Mouse (Mus musculus) kidney, adult 2 months (tissue): ENCODE results near the gene Ube2m. TPM values are rescaled to one million over a fixed set of nuclear protein-coding genes. Genes with fewer than 3 reads are reported as not detected.
A peak's percentile ranks its signal among the peaks of the same experiment; 100 is the strongest.

Experiments used
- DNase-seq: peaks from one replicate; pipeline ENCODE4 v3.0.0; 2021
- H3K27ac ChIP-seq: fragments of 200-500 bp; 2 replicates; pipeline ENCODE4 v1.5.1; 2012; ENCODE audit warnings: low read depth, low read length, control low read depth, inconsistent platforms; ENCODE audit not compliant: insufficient read depth
- H3K27me3 ChIP-seq: fragments of 200-500 bp; replicated peaks from 2 replicates; pipeline ENCODE4 v1.6.1; 2012; ENCODE audit warnings: mild to moderate bottlenecking, moderate library complexity, low read length, inconsistent platforms; ENCODE audit not compliant: control insufficient read depth, insufficient read depth
- H3K36me3 ChIP-seq: fragments of 200-500 bp; 2 replicates; pipeline ENCODE4 v1.6.1; 2012; ENCODE audit warnings: mild to moderate bottlenecking, moderate library complexity, low read length, inconsistent platforms; ENCODE audit not compliant: control insufficient read depth, insufficient read depth
- H3K4me1 ChIP-seq: fragments of 200-500 bp; 2 replicates; pipeline ENCODE4 v1.6.1; 2011; ENCODE audit warnings: low read length; ENCODE audit not compliant: control insufficient read depth, insufficient read depth
- H3K4me3 ChIP-seq: fragments of 200-500 bp; 2 replicates; pipeline ENCODE4 v1.5.1; 2011; ENCODE audit warnings: mild to moderate bottlenecking, low read depth, low read length, control low read depth; ENCODE audit not compliant: insufficient read depth
- CTCF ChIP-seq: fragments of 200-500 bp; conservative IDR thresholded peaks from 2 replicates; pipeline ENCODE4 v1.5.1; 2011; ENCODE audit warnings: low read depth, mild to moderate bottlenecking, control low read depth, low read length, moderate library complexity, mixed read lengths; ENCODE audit not compliant: insufficient read depth, insufficient read length
- POLR2A ChIP-seq: fragments of 200-500 bp; IDR thresholded peaks from one replicate; pipeline ENCODE4 v1.6.1; 2011; ENCODE audit warnings: low read depth, low read length, control low read depth
- WGBS: fragments of 180-500 bp; shearing (Covaris S2); methylation state at CpG from one replicate; pipeline ENCODE4 v1.1.7; 2018; 5-methylcytosine and 5-hydroxymethylcytosine counted together
- polyA plus RNA-seq: library from polyadenylated mRNA; depleted of rRNA; stranded (reverse); fragments of >200 nt; gene quantifications from 2 replicates; pipeline ENCODE4 v1.2.3, GENCODE M21; 2012

Ube2m gene
- polyA plus RNA-seq, 1 experiment: 249 TPM

DNA sequence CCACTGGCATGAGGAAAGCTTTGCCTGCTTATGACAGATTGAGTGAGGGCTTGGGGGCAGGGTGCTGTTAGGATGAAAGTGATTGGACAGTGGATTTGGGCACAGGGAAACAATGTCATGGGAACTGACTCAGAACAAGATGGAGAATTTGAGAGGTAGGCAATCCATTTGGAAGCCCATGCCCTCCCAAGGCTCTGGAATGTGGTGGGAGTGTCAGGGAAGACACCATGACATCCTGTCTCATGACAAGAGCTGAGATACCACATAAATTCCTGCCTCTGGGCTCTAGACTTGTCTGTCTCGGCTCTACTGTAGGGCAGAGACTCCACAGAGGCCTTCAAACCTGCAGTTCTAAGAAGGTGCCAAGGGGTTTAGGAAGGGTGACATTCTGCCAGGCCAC, 3.2 kb upstream of the Ube2m start:
- WGBS: 71% methylated on average over 1 of the region's 1 CpGs
- Histone ChIP-seq H3K27me3 (no peaks in the 10 kb centered on the region), H3K4me3 (no peak overlapping the region), H3K27ac (no peak overlapping the region), H3K36me3 (no peaks in the 10 kb centered on the region), H3K4me1 (peaks cover 15% of the 10 kb centered on the region)
- TF ChIP-seq CTCF: no peak
- TF ChIP-seq POLR2A: no peak
- DNase-seq: no peak

- no peak overlapping the region; the same call in 1 of the 2 replicates for H3K4me3 ChIP-seq
- TF ChIP-seq POLR2A (no peak), CTCF (no peak)
- H3K4me1 ChIP-seq: peaks cover 17% of the 10 kb centered on the region
- DNase-seq: no peak
- H3K36me3 ChIP-seq: no peaks in the 10 kb centered on the region
- H3K27ac ChIP-seq: peak overlapping the region; percentile 99; the same call in 1 of the 2 replicates
- WGBS: 88% methylated on average over 1 of the region's 1 CpGs
- no peaks in the 10 kb centered on the region for H3K27me3 ChIP-seq
Observed at GRCm38 (mm10) chr7:13039181-13039580, 1.1 kb upstream of the Ube2m start.

- peak overlapping the region; percentile 86 for H3K4me3 ChIP-seq
- TF ChIP-seq CTCF (no peak), POLR2A (no peak)
- 4% methylated on average over 15 of the region's 15 CpGs for WGBS
- DNase-seq: peak; percentile 65
- H3K27me3 ChIP-seq: no peaks in the 10 kb centered on the region
- H3K4me1 ChIP-seq: peaks cover 17% of the 10 kb centered on the region
- peak overlapping the region; percentile 99 for H3K27ac ChIP-seq
- H3K36me3 ChIP-seq: no peaks in the 10 kb centered on the region
Observed at GRCm38 (mm10) chr7:13038621-13039169, 620 bp upstream of the Ube2m start.

DNA sequence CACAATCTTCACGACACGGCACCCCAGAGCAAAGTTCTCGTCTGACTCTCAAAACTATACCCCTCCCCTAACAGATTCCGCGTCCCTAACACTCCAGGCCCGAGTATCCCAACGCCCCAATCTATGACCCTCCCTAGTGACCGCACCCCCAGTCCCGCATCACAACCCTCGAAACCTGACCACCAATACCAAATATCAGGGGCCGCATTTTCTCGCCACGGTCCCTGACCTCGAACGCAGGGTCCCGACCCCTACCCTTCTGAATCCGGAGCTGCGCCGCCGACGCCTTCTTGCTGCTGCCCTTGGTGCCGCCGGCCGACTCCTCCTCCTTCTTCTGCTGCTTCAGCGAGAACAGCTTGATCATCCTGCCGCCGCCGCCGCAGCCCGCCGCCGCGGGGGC, 709 bp downstream of the Ube2m start:
- WGBS: under 1% methylated on average over 29 of the region's 33 CpGs
- DNase-seq: no peak
- H3K27me3 ChIP-seq: no peaks in the 10 kb centered on the region
- peak overlapping the region; percentile 92 for H3K27ac ChIP-seq
- no peak for TF ChIP-seq POLR2A
- TF ChIP-seq CTCF: no peak
- H3K36me3 ChIP-seq: no peaks in the 10 kb centered on the region
- H3K4me3 ChIP-seq: peak overlapping the region; percentile 86
- H3K4me1 ChIP-seq: peaks cover 20% of the 10 kb centered on the region; the same call in 1 of the 2 replicates

GRCm38 (mm10) chr7:13036806-13037205, 1.3 kb downstream of the Ube2m start:
- no peaks in the 10 kb centered on the region; the same call in 1 of the 2 replicates for H3K36me3 ChIP-seq
- peaks cover 20% of the 10 kb centered on the region; the same call in 1 of the 2 replicates for H3K4me1 ChIP-seq
- DNase-seq: no peak
- peak overlapping the region; percentile 92 for H3K27ac ChIP-seq
- H3K27me3 ChIP-seq: no peaks in the 10 kb centered on the region
- H3K4me3 ChIP-seq: peak overlapping the region; percentile 86
- WGBS: 25% methylated on average over 4 of the region's 4 CpGs
- TF ChIP-seq POLR2A: no peak
- TF ChIP-seq CTCF: no peak

DNA sequence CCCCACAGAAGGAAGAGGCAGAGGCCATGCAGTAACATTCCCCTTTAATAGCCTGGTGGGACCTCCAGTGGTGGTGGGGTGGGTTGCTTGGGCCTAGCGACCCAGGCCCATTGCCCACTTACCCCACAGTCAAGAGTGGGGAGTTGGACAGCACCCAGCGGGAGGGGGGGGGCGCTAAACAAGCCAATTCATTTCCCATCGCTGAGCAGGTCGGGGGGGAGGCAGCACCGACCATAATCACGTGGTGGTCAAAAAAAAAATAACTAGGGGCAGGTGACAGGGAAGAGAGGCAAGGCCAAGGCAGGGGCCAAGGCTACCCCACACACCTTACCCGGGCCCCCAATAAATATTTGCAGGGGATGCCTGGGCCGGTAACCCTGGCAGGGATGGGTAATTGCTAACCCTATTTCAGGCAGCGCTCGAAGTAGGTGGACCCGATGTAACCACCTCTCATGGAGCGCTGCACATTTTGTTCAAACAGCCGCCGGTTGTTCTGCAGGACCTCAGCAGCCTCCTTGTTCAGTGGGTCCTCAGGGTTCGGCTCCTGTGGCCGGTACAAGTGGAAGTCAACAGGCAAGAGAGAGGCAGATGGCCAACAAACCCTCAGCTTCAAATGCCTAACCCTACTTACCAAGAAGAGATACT, 2.7 kb downstream of the Ube2m start:
- no peak for TF ChIP-seq POLR2A
- no peak for TF ChIP-seq CTCF
- 74% methylated on average over 17 of the region's 17 CpGs for WGBS
- DNase-seq: no peak
- Histone ChIP-seq H3K27ac (0 out of 2 replicates have a peak overlapping the region, but pooled peaks have one; percentile 40), H3K27me3 (no peaks in the 10 kb centered on the region), H3K36me3 (no peaks in the 10 kb centered on the region; the same call in 1 of the 2 replicates), H3K4me3 (0 out of 2 replicates have a peak overlapping the region, but pooled peaks have one; percentile 91), H3K4me1 (peaks cover 20% of the 10 kb centered on the region; the same call in 1 of the 2 replicates)

GRCm38 (mm10) chr7:13034148-13034977, 3.7 kb downstream of the Ube2m start, which contains the start of gene Chmp2a:
Gene Chmp2a (minus strand): TSS chr7:13034807.
- H3K27ac ChIP-seq: peak within 1 kb of the TSS; percentile 90
- under 1% methylated on average over 45 of the region's 45 CpGs for WGBS
- no peak for TF ChIP-seq CTCF
- TF ChIP-seq POLR2A: peak; percentile 82
- H3K4me1 ChIP-seq: peaks cover 20% of the 10 kb centered on the region; the same call in 1 of the 2 replicates
- peak within 1 kb of the TSS; percentile 91 for H3K4me3 ChIP-seq
- no peaks in the 10 kb centered on the region for H3K27me3 ChIP-seq
- H3K36me3 ChIP-seq: no peaks in the 10 kb centered on the region; the same call in 1 of the 2 replicates
- DNase-seq: peak; percentile 98
